Mouse (Mus musculus): ENCODE measurements around the gene Uqcc3. TPM values are rescaled to one million over a fixed set of nuclear protein-coding genes. Genes with fewer than 3 reads are reported as not detected.
A peak's percentile ranks its signal among the peaks of the same experiment; 100 is the strongest.

Gene Uqcc3
- 49.4 and 74.7 TPM in 2 replicates for polyA plus RNA-seq (2012; rRNA removed)

DNA sequence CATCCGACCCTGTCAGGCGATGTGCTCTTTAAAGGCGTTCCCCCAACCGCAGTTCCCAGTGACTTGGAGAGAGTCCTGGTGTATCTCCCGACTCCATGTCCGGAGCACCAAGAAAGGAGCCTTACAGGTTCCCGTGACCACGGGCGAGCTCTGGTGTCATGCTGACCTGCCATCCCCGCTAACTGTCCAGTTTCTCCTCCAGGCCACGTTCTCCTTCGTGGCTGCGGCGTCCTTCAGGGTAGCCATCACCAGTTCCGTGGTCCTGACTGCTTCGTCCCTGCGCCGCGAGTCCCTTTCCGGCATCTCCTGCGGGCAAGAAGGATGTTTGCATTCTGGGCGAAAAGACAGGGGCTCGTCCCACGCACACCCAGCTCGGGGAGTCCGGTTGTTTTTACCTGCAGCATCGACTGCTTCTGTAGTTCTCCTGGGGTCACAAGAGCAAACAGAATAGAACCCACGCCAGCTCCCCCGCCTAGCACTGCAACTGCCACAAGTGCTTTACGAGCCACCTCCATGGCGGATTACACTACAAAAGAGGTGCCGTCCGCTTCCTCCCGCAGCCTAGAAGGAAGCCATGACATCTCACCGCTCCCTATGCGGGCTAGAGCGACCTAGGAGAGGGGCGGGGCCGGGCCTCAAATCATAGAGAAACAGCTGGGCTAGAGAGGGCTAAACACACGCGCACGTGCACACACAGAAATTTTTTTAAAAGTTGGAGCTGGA, at the start of gene Uqcc3:
Gene Uqcc3 (minus strand): TSS at position 613 of the 723 bp plus-strand sequence.
- peak; percentile 95 for DNase-seq
- Histone ChIP-seq H3K4me1 (ENCODE audit: control insufficient read depth, insufficient read depth, low read length) (no peaks in the 10 kb centered on the region; the same call in 1 of the 2 replicates), H3K27ac (ENCODE audit: insufficient read depth, low read depth, low read length) (peak within 1 kb of the TSS; percentile 80), H3K4me3 (ENCODE audit: insufficient read depth, low read depth, low read length) (peak within 1 kb of the TSS; percentile 97), H3K27me3 (replicated peaks; ENCODE audit: control insufficient read depth, insufficient read depth, low read length) (no peaks in the 10 kb centered on the region), H3K36me3 (ENCODE audit: control insufficient read depth, insufficient read depth, low read length) (no peaks in the 10 kb centered on the region; the same call in 1 of the 2 replicates)
- under 1% methylated on average over 42 of the region's 42 CpGs for whole genome bisulfite sequencing
- peak; percentile 27 for TF ChIP-seq POLR2A (IDR thresholded peaks at IDR 0.05; ENCODE audit: low read depth, low read length)
- no peak for TF ChIP-seq CTCF (conservative IDR thresholded peaks at IDR 0.05; ENCODE audit: insufficient read depth, insufficient read length, low read depth, low read length)

DNA sequence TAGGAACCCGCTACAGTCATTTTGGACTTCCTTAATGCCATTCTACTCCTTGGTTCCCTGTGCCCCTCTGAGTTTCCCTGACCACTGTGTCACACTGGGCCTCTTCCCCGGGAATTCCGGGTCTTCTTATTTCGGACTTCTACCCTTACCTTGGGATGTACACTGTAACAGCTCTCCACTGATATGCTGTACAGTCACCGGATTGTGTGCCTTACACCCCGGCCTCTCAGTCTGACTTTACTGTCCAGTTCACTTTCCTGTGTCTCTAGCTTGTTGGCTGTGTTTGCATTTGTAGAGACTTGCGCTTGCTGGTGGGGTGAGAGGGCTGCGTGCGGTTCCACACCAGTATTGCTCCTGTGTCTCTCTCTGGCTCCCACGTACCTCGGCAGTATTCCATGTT, 49.4 kb upstream of the Uqcc3 start:
- Histone ChIP-seq H3K4me1 (ENCODE audit: control insufficient read depth, insufficient read depth, low read length) (no peaks in the 10 kb centered on the region), H3K4me3 (ENCODE audit: insufficient read depth, low read depth, low read length) (peak overlapping the region; percentile 64), H3K27ac (ENCODE audit: insufficient read depth, low read depth, low read length) (no peak overlapping the region), H3K36me3 (ENCODE audit: control insufficient read depth, insufficient read depth, low read length) (no peaks in the 10 kb centered on the region; the same call in none of the 2 replicates), H3K27me3 (replicated peaks; ENCODE audit: control insufficient read depth, insufficient read depth, low read length) (no peaks in the 10 kb centered on the region)
- TF ChIP-seq CTCF (conservative IDR thresholded peaks at IDR 0.05; ENCODE audit: insufficient read depth, insufficient read length, low read depth, low read length) (no peak), POLR2A (IDR thresholded peaks at IDR 0.05; ENCODE audit: low read depth, low read length) (no peak)
- WGBS: 6% methylated on average over 11 of the region's 11 CpGs
- DNase-seq: no peak

DNA sequence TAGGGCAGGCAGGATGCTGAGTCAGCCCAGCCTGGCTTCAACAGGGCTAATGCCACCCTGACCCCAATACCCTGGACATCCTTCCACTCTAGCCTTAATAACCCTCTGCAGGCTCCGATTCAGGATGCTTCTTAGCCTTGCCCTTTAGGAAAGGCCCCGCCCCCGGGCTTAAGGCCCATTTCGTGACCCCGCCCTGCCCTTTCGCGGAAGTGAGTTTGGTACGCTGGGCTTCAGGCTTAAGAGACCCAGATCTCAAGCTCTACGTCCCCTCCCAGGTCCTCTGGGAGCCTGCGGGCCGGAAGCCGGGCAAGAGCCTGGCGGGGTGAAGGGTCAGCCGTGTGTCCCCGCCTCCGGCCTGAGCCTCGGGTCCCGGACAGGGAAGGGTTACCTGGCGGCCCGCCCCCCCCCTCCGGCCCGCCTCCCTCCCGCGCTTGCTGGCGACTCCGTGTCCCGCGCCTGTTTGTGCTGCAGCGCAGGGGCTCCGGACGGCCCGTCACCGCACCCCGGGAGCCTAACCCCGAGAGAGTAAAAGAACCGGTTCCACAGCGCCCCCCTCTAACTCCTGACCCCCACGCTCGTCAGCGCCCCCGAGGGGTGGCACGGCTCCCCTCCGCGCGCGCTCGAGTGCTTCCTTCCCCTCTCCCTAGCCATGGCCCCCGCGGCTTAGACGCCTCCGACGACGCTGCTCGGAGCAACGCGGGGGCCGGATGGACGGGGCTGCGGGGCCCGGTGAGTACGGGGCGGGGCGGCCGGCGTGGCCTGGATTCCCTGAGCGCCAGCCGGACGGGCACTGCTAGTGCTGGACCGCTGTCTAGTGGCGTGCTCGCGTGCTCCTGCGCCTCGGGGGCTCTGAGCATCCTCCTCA, 48.7 kb upstream of the Uqcc3 start, which contains the start of the genes Rom1 and Eml3:
Gene Rom1 (minus strand): TSS at position 133 of the 865 bp plus-strand sequence.
Gene Eml3 (plus strand): TSS at position 329 of the 865 bp plus-strand sequence.
- WGBS: under 1% methylated on average over 74 of the region's 74 CpGs
- peak within 1 kb of the TSS; percentile 64 for H3K4me3 ChIP-seq (ENCODE audit: insufficient read depth, low read depth, low read length)
- H3K4me1 ChIP-seq (ENCODE audit: control insufficient read depth, insufficient read depth, low read length): no peaks in the 10 kb centered on the region
- DNase-seq: peak; percentile 97
- peak within 1 kb of the TSS; percentile 76 for H3K27ac ChIP-seq (ENCODE audit: insufficient read depth, low read depth, low read length)
- no peaks in the 10 kb centered on the region for H3K27me3 ChIP-seq (replicated peaks; ENCODE audit: control insufficient read depth, insufficient read depth, low read length)
- no peaks in the 10 kb centered on the region; the same call in none of the 2 replicates for H3K36me3 ChIP-seq (ENCODE audit: control insufficient read depth, insufficient read depth, low read length)
- TF ChIP-seq POLR2A (IDR thresholded peaks at IDR 0.05; ENCODE audit: low read depth, low read length) (no peak), CTCF (conservative IDR thresholded peaks at IDR 0.05; ENCODE audit: insufficient read depth, insufficient read length, low read depth, low read length) (no peak)

DNA sequence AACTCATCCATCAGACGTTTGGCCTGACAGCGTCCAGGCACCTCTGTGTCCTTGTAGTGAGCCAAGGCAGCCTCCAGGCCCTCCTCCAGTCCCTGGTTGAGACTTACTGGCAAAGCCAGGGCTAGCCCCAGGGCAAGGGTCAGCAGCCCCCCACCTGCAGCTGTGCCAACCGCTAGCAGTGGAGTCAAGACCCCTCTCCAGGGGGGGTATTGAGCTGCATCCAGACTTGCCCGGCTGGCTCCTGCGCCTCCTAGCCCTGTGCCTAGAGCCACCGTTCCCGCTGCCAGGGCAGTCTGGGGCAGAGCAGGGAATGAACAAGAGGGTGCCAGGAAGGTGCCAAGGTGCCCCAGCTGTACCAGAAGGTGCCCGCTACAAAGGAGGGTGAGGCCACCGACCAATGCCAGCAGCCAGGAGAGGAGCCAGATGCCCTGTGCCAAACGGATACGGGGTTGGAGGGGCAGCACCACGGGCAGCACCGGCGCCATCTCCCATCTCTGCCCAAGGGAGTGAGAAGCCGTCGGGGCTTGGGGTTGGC, 48.0 kb upstream of the Uqcc3 start:
- peak; percentile 10 for DNase-seq
- no peak for TF ChIP-seq CTCF (conservative IDR thresholded peaks at IDR 0.05; ENCODE audit: insufficient read depth, insufficient read length, low read depth, low read length)
- no peak for TF ChIP-seq POLR2A (IDR thresholded peaks at IDR 0.05; ENCODE audit: low read depth, low read length)
- Histone ChIP-seq H3K27me3 (replicated peaks; ENCODE audit: control insufficient read depth, insufficient read depth, low read length) (no peaks in the 10 kb centered on the region), H3K27ac (ENCODE audit: insufficient read depth, low read depth, low read length) (peak overlapping the region; percentile 76), H3K36me3 (ENCODE audit: control insufficient read depth, insufficient read depth, low read length) (no peaks in the 10 kb centered on the region; the same call in none of the 2 replicates), H3K4me1 (ENCODE audit: control insufficient read depth, insufficient read depth, low read length) (no peaks in the 10 kb centered on the region), H3K4me3 (ENCODE audit: insufficient read depth, low read depth, low read length) (peak overlapping the region; percentile 64)
- 24% methylated on average over 16 of the region's 16 CpGs for WGBS

DNA sequence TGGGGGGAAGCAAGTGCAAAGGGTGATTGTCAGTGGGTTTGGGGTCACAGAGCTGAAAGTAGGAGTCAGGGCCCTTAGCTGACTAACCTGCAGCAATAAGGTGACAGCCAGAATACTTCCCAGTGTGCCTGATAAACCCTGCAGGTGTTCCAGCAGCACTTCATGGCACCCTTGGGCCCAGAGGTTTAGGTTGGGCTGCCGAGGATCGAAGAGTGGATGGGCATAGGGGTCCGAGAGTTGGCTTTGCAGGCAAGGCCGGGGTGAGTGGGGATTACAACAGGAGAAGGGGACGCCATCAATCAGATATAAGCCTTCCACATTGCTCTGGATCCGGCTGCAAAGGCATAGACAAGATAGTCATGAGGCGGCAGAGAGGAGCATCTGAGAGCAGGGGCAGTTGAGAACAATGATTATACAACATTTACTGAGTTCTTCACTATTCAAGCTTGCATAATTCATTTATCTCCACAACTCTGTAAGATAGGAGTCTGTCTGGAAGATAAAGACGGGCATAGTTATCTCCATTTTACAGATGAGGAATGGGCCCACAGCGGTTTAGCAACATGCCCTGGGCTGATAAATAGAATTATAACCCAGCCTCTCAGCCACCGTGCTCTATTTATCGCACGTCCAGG, 47.3 kb upstream of the Uqcc3 start:
- no peaks in the 10 kb centered on the region; the same call in none of the 2 replicates for H3K36me3 ChIP-seq (ENCODE audit: control insufficient read depth, insufficient read depth, low read length)
- WGBS: 94% methylated on average over 12 of the region's 12 CpGs
- no peak for DNase-seq
- no peaks in the 10 kb centered on the region for H3K27me3 ChIP-seq (replicated peaks; ENCODE audit: control insufficient read depth, insufficient read depth, low read length)
- no peak overlapping the region for H3K27ac ChIP-seq (ENCODE audit: insufficient read depth, low read depth, low read length)
- TF ChIP-seq POLR2A (IDR thresholded peaks at IDR 0.05; ENCODE audit: low read depth, low read length): no peak
- TF ChIP-seq CTCF (conservative IDR thresholded peaks at IDR 0.05; ENCODE audit: insufficient read depth, insufficient read length, low read depth, low read length): no peak
- H3K4me3 ChIP-seq (ENCODE audit: insufficient read depth, low read depth, low read length): no peak overlapping the region
- no peaks in the 10 kb centered on the region for H3K4me1 ChIP-seq (ENCODE audit: control insufficient read depth, insufficient read depth, low read length)

DNA sequence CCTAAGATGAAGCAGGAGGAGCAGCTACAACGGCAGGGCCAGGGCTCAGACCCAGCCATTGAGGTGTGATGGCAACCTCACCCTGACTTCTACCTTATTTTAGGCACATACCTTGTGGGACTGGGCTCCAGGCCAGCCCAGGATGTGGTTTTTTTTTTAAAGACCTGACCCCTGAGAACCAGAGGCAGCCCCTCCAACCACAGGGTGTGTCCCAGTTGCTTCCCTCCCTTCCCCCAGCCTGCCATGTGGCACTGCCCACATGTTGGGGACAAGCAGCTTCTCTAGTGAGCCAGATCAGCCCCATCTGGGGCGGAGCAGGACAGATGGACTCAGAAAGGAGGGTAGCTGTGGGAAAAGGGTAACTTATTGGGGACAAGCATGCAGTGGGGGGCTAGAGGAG, 46.0 kb upstream of the Uqcc3 start:
- TF ChIP-seq CTCF (conservative IDR thresholded peaks at IDR 0.05; ENCODE audit: insufficient read depth, insufficient read length, low read depth, low read length) (no peak), POLR2A (IDR thresholded peaks at IDR 0.05; ENCODE audit: low read depth, low read length) (no peak)
- Histone ChIP-seq H3K4me3 (ENCODE audit: insufficient read depth, low read depth, low read length) (no peak overlapping the region), H3K4me1 (ENCODE audit: control insufficient read depth, insufficient read depth, low read length) (peaks cover under 1% of the 10 kb centered on the region; the same call in 1 of the 2 replicates), H3K36me3 (ENCODE audit: control insufficient read depth, insufficient read depth, low read length) (no peaks in the 10 kb centered on the region; the same call in none of the 2 replicates), H3K27ac (ENCODE audit: insufficient read depth, low read depth, low read length) (no peak overlapping the region), H3K27me3 (replicated peaks; ENCODE audit: control insufficient read depth, insufficient read depth, low read length) (no peaks in the 10 kb centered on the region)
- 79% methylated on average over 2 of the region's 2 CpGs for WGBS
- DNase-seq: no peak

Data from kidney, adult 2 months (tissue).